Mouse (Mus musculus) embryonic facial prominence, embryonic 13.5 days (tissue): ENCODE measurements around the gene Slc16a10. TPM values are rescaled to one million over a fixed set of nuclear protein-coding genes. Genes with fewer than 3 reads are reported as not detected.

ENCODE experiments used
- ATAC-seq: fragments of 200-750 bp; cut with Nextera tagmentation; 2 replicates; pipeline ENCODE4 v1.8.0; 2017; ENCODE audit warnings: low read depth; ENCODE audit not compliant: insufficient number of reproducible peaks, insufficient read depth, low FRiP score, low TSS enrichment
- H3K27ac ChIP-seq: fragments of 300-500 bp; sonication (generic); 2 replicates; pipeline ENCODE4 v1.5.1; 2015; ENCODE audit warnings: moderate library complexity, mild to moderate bottlenecking, inconsistent platforms
- H3K27me3 ChIP-seq: fragments of 300-500 bp; sonication (generic); 2 replicates; pipeline ENCODE4 v1.6.1; 2015; ENCODE audit warnings: mild to moderate bottlenecking, inconsistent platforms
- H3K36me3 ChIP-seq: fragments of 300-500 bp; sonication (generic); 2 replicates; pipeline ENCODE4 v1.6.1; 2015; ENCODE audit warnings: mild to moderate bottlenecking, inconsistent platforms
- H3K4me1 ChIP-seq: fragments of 300-500 bp; sonication (generic); 2 replicates; pipeline ENCODE4 v1.6.1; 2015; ENCODE audit warnings: inconsistent platforms
- H3K4me2 ChIP-seq: fragments of 300-500 bp; sonication (generic); 2 replicates; pipeline ENCODE4 v1.6.1; 2015; ENCODE audit warnings: moderate library complexity, mild to moderate bottlenecking, inconsistent platforms
- H3K4me3 ChIP-seq: fragments of 300-500 bp; sonication (generic); 2 replicates; pipeline ENCODE4 v1.5.1; 2015; ENCODE audit warnings: mild to moderate bottlenecking, inconsistent platforms
- H3K9ac ChIP-seq: fragments of 300-500 bp; sonication (generic); 2 replicates; pipeline ENCODE4 v1.6.1; 2015; ENCODE audit warnings: mild to moderate bottlenecking, inconsistent platforms
- H3K9me3 ChIP-seq: fragments of 300-500 bp; sonication (generic); 2 replicates; pipeline ENCODE4 v1.6.1; 2016; ENCODE audit warnings: inconsistent platforms
- WGBS: fragments of 180-500 bp; shearing (Covaris S2); methylation state at CpG from one replicate; pipeline ENCODE4 v1.1.7; 2015; ENCODE audit warnings: mixed read lengths; 5-methylcytosine and 5-hydroxymethylcytosine counted together
- polyA plus RNA-seq: library from polyadenylated mRNA; unstranded; fragments of >200 nt; fragmentation: Nextera tagmentation; extraction: Ambion mirVana; gene quantifications from 2 replicates; pipeline ENCODE4 v1.2.1, GENCODE M21; 2015

Gene Slc16a10
- polyA plus RNA-seq, 1 experiment from 2014 or later = 6.8 TPM

- Histone ChIP-seq H3K4me2 (no peak overlapping the region), H3K27me3 (no peaks in the 10 kb centered on the region), H3K36me3 (no peaks in the 10 kb centered on the region), H3K9ac (no peak overlapping the region), H3K27ac (no peak overlapping the region), H3K4me1 (0 out of 2 replicates have a peak, but pooled peaks cover 3% of the 10 kb centered on the region), H3K4me3 (no peak overlapping the region), H3K9me3 (no peaks in the 10 kb centered on the region)
- ATAC-seq = no peak
- 16% methylated on average over 5 of the region's 5 CpGs for WGBS
These were observed 78.7 kb downstream of the Slc16a10 start for GRCm38 (mm10) chr10:40063291-40063890.

GRCm38 (mm10) chr10:40062812-40063211, 79.2 kb downstream of the Slc16a10 start:
- WGBS = 38% methylated on average over 6 of the region's 6 CpGs
- Histone ChIP-seq H3K4me2 (no peak overlapping the region), H3K4me3 (no peak overlapping the region), H3K27ac (no peak overlapping the region), H3K9ac (no peak overlapping the region), H3K4me1 (0 out of 2 replicates have a peak, but pooled peaks cover 3% of the 10 kb centered on the region), H3K9me3 (no peaks in the 10 kb centered on the region), H3K36me3 (no peaks in the 10 kb centered on the region), H3K27me3 (no peaks in the 10 kb centered on the region)
- ATAC-seq = no peak

- Histone ChIP-seq H3K4me1 (0 out of 2 replicates have a peak, but pooled peaks cover 3% of the 10 kb centered on the region), H3K9ac (no peak overlapping the region), H3K27ac (no peak overlapping the region), H3K4me3 (no peak overlapping the region), H3K27me3 (no peaks in the 10 kb centered on the region), H3K4me2 (no peak overlapping the region), H3K36me3 (no peaks in the 10 kb centered on the region), H3K9me3 (no peaks in the 10 kb centered on the region)
- WGBS = 78% methylated on average over 5 of the region's 5 CpGs
- no peak for ATAC-seq
These were observed 80.1 kb downstream of the Slc16a10 start for GRCm38 (mm10) chr10:40061926-40062325.

GRCm38 (mm10) chr10:40058786-40059120, 83.3 kb downstream of the Slc16a10 start:
- H3K9me3 ChIP-seq = no peaks in the 10 kb centered on the region
- H3K4me1 ChIP-seq = no peaks in the 10 kb centered on the region
- no peak overlapping the region for H3K27ac ChIP-seq
- no peak for ATAC-seq
- no peaks in the 10 kb centered on the region for H3K36me3 ChIP-seq
- no peaks in the 10 kb centered on the region for H3K27me3 ChIP-seq
- H3K4me3 ChIP-seq = no peak overlapping the region
- 78% methylated on average over 3 of the region's 3 CpGs for WGBS
- H3K4me2 ChIP-seq = no peak overlapping the region
- no peak overlapping the region for H3K9ac ChIP-seq

GRCm38 (mm10) chr10:40058062-40058785, 83.8 kb downstream of the Slc16a10 start:
- H3K4me1 ChIP-seq = no peaks in the 10 kb centered on the region
- ATAC-seq = no peak
- H3K27me3 ChIP-seq = no peaks in the 10 kb centered on the region
- H3K36me3 ChIP-seq = no peaks in the 10 kb centered on the region
- no peaks in the 10 kb centered on the region for H3K9me3 ChIP-seq
- no peak overlapping the region for H3K9ac ChIP-seq
- 48% methylated on average over 6 of the region's 6 CpGs for WGBS
- no peak overlapping the region for H3K4me3 ChIP-seq
- no peak overlapping the region for H3K4me2 ChIP-seq
- H3K27ac ChIP-seq = no peak overlapping the region

GRCm38 (mm10) chr10:40057615-40058014, 84.4 kb downstream of the Slc16a10 start:
- no peak overlapping the region for H3K4me3 ChIP-seq
- WGBS = 48% methylated on average over 2 of the region's 2 CpGs
- H3K9me3 ChIP-seq = no peaks in the 10 kb centered on the region
- H3K27me3 ChIP-seq = no peaks in the 10 kb centered on the region
- H3K36me3 ChIP-seq = no peaks in the 10 kb centered on the region
- no peak overlapping the region for H3K4me2 ChIP-seq
- H3K9ac ChIP-seq = no peak overlapping the region
- no peak for ATAC-seq
- H3K4me1 ChIP-seq = no peaks in the 10 kb centered on the region
- H3K27ac ChIP-seq = no peak overlapping the region

- Histone ChIP-seq H3K9me3 (no peaks in the 10 kb centered on the region), H3K9ac (no peak overlapping the region), H3K36me3 (no peaks in the 10 kb centered on the region), H3K4me1 (no peaks in the 10 kb centered on the region), H3K27ac (no peak overlapping the region), H3K4me2 (no peak overlapping the region), H3K4me3 (no peak overlapping the region), H3K27me3 (no peaks in the 10 kb centered on the region)
- ATAC-seq = no peak
- WGBS = 91% methylated on average over 8 of the region's 8 CpGs
These were observed 87.6 kb downstream of the Slc16a10 start for GRCm38 (mm10) chr10:40054455-40054854.

- 88% methylated on average over 4 of the region's 4 CpGs for WGBS
- Histone ChIP-seq H3K4me1 (no peaks in the 10 kb centered on the region), H3K36me3 (no peaks in the 10 kb centered on the region), H3K4me3 (no peak overlapping the region), H3K27ac (no peak overlapping the region), H3K9me3 (no peaks in the 10 kb centered on the region), H3K4me2 (no peak overlapping the region), H3K9ac (no peak overlapping the region), H3K27me3 (no peaks in the 10 kb centered on the region)
- no peak for ATAC-seq
These were observed 88.2 kb downstream of the Slc16a10 start for GRCm38 (mm10) chr10:40053896-40054295.

- no peaks in the 10 kb centered on the region for H3K9me3 ChIP-seq
- H3K4me2 ChIP-seq = no peak overlapping the region
- no peak for ATAC-seq
- H3K27me3 ChIP-seq = no peaks in the 10 kb centered on the region
- no peak overlapping the region for H3K9ac ChIP-seq
- H3K4me1 ChIP-seq = no peaks in the 10 kb centered on the region
- no peak overlapping the region for H3K4me3 ChIP-seq
- no peaks in the 10 kb centered on the region for H3K36me3 ChIP-seq
- WGBS = 48% methylated on average over 3 of the region's 3 CpGs
- H3K27ac ChIP-seq = no peak overlapping the region
These were observed 88.7 kb downstream of the Slc16a10 start for GRCm38 (mm10) chr10:40053257-40053895.

GRCm38 (mm10) chr10:40051997-40052396, 90.1 kb downstream of the Slc16a10 start:
- Histone ChIP-seq H3K4me3 (no peak overlapping the region), H3K27ac (no peak overlapping the region), H3K4me2 (no peak overlapping the region), H3K9me3 (no peaks in the 10 kb centered on the region), H3K9ac (no peak overlapping the region), H3K36me3 (no peaks in the 10 kb centered on the region), H3K27me3 (no peaks in the 10 kb centered on the region), H3K4me1 (no peaks in the 10 kb centered on the region)
- no peak for ATAC-seq
- WGBS = 84% methylated on average over 3 of the region's 3 CpGs

- no peak overlapping the region for H3K4me2 ChIP-seq
- H3K27me3 ChIP-seq = no peaks in the 10 kb centered on the region
- no peak overlapping the region for H3K9ac ChIP-seq
- WGBS = 94% methylated on average over 2 of the region's 2 CpGs
- no peak overlapping the region for H3K4me3 ChIP-seq
- no peaks in the 10 kb centered on the region for H3K36me3 ChIP-seq
- H3K9me3 ChIP-seq = no peaks in the 10 kb centered on the region
- no peak for ATAC-seq
- no peak overlapping the region for H3K27ac ChIP-seq
- no peaks in the 10 kb centered on the region for H3K4me1 ChIP-seq
These were observed 91.3 kb downstream of the Slc16a10 start for GRCm38 (mm10) chr10:40050763-40051162.

GRCm38 (mm10) chr10:40041339-40041738, 100.7 kb downstream of the Slc16a10 start:
- 24% methylated on average over 4 of the region's 4 CpGs for WGBS
- no peak for ATAC-seq
- Histone ChIP-seq H3K4me2 (no peak overlapping the region), H3K9me3 (no peaks in the 10 kb centered on the region), H3K36me3 (no peaks in the 10 kb centered on the region), H3K4me3 (no peak overlapping the region), H3K4me1 (no peaks in the 10 kb centered on the region), H3K27me3 (no peaks in the 10 kb centered on the region), H3K9ac (no peak overlapping the region), H3K27ac (no peak overlapping the region)
